Mouse (Mus musculus): ENCODE measurements around the gene Evc.

Evc gene

GRCm38 (mm10) chr5:37241224-37241623 is 95.5 kb downstream of the Evc start:
- DNase-seq (ENCODE audit: low spot score), result no peak

- no peak for DNase-seq (ENCODE audit: low spot score)
These were observed 96.1 kb downstream of the Evc start for GRCm38 (mm10) chr5:37240550-37240949.
